Mouse (Mus musculus): ENCODE data around the gene Ahdc1. TPM values are rescaled to one million over a fixed set of nuclear protein-coding genes. Genes with fewer than 3 reads are reported as not detected.
A peak's percentile ranks its signal among the peaks of the same experiment; 100 is the strongest.

Ahdc1 gene
- total RNA-seq, 4 experiments from 2014 or later, result 99.1 to 116 (median 106) TPM

GRCm38 (mm10) chr4:133037798-133038197, 26.7 kb downstream of the Ahdc1 start:
- DNase-seq (ENCODE audit: low spot score in 2 of 2), result no peak

- no peak for DNase-seq (ENCODE audit: low spot score in 2 of 2)
Measured at GRCm38 (mm10) chr4:133038521-133039115, 27.6 kb downstream of the Ahdc1 start.

DNA sequence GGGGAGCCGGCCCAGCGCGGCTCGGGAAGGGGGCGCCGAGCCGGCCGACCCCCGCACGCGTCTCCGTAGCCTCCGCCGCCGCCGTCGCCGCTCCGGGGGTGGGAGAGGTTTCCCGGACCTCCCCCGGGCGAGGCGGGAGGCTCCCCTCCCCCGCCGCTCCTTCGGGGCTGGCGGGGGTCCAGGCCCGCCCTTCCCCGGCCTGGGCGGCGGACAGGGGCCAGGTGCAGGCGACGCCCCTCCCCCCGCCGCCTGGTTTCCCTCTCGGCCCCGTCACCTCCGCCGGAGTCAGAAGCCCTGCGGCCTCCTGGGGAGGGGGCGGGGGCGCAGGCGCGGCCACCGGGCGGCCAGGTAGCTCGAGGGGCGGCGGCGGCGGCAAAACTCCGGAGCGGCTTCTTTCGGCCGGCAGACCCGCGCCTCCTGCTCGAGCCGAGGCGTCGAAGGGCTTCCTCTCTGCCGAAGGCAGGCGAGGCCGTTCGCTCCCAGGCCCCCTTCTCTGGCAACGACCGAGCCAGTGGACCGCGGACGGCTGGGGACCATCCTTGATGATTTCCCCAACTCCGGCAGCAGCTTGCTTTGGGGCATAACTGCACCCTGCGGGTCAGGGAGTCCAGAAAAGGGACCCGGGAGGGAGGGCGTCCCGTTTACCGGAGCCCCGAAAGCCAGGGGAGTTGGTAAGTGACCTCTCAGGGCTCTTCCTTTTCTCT, 28.2 kb downstream of the Ahdc1 start:
- DNase-seq (ENCODE audit: low spot score in 2 of 2), result no peak

- no peak for DNase-seq (ENCODE audit: low spot score in 2 of 2)
Measured at GRCm38 (mm10) chr4:133039832-133040231, 28.8 kb downstream of the Ahdc1 start.

DNA sequence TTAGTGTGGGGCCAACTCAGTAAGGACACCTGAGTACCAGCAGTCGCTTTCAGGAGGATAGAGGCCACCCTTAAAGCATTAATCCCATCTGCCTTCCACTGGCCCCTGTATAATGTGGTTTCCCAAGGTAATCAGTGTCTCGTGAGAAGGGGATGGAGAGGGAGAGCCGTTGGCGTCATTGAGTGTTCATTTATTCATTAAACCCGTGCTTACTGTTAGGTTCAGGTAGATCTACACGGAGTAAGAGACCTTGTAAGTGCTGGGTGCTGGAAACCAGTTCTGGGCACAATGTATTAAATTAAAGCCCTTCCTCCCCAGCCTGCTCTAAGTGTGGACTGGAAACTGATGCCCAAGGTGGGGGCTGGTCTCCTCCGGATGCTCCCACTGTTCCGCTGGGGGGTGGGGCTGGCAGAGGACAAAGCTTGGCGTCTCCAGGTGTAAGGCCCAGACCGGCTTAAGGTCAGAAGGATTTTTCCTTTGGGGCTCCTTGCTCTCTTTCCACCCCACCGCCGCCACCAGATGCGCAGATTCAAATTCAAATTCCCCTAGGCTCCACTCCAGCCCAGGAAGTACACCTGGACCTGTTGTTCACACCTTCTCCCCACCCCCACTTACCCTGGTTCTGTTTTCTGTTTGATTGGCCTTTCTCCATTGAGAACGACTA, 29.3 kb downstream of the Ahdc1 start:
- no peak for DNase-seq (ENCODE audit: low spot score in 2 of 2)

- DNase-seq (ENCODE audit: low spot score in 2 of 2), result no peak
Measured at GRCm38 (mm10) chr4:133042244-133042643, 31.2 kb downstream of the Ahdc1 start.

DNA sequence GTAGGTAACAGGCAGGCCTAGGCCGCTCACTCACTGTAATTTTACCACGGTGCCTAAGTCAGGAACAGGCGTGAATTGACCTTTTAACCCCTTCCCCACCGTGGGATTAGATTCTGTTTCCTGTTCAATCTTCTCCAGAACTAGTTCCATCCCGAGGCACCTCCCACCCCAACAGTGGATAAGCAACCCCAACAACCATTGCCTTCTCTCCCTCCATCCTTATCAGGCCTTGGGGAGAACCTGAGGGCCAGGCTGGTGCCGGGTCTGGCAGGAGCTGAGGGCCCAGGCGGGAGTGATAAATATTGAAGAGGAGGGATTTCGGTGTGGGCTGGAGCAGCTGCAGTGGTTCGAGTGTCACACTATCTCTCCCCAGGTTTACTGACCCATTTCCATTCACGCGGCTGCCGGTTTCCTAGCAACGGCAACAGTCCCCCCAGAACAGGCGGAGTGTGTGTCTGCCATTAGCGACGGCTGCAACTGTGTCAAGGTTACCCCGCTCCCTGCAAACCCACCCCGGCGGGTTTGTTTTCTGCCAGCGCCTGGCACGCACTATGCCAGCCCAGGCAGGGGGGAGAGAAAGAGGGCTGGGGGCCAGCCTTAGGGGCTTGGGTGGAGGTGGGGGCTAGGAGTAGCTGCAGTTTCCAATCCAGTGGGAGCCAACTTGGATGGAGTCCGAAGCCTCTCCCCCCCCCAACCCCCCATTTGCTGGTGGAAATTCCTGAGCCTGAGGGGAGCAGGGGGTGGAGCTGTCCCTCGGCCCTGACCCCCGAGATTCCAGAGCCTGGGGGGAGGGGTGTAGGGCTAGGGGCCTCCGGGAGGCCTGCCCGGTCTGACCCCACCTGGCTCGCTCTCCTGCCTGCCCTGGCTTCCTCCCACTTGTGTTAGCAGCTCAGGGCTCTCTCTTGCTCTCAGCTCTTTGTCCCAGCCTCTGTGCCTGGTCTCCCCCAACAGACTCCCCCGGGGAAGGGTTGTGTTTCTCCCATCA, 31.9 kb downstream of the Ahdc1 start:
- DNase-seq (ENCODE audit: low spot score in 2 of 2), result peak in 1 of 2 experiments; percentile 67

- DNase-seq (ENCODE audit: low spot score in 2 of 2), result no peak
Measured at GRCm38 (mm10) chr4:133043798-133044646, 33.0 kb downstream of the Ahdc1 start.

- DNase-seq (ENCODE audit: low spot score in 2 of 2), result no peak
Measured at GRCm38 (mm10) chr4:133044647-133045094, 33.6 kb downstream of the Ahdc1 start.

DNA sequence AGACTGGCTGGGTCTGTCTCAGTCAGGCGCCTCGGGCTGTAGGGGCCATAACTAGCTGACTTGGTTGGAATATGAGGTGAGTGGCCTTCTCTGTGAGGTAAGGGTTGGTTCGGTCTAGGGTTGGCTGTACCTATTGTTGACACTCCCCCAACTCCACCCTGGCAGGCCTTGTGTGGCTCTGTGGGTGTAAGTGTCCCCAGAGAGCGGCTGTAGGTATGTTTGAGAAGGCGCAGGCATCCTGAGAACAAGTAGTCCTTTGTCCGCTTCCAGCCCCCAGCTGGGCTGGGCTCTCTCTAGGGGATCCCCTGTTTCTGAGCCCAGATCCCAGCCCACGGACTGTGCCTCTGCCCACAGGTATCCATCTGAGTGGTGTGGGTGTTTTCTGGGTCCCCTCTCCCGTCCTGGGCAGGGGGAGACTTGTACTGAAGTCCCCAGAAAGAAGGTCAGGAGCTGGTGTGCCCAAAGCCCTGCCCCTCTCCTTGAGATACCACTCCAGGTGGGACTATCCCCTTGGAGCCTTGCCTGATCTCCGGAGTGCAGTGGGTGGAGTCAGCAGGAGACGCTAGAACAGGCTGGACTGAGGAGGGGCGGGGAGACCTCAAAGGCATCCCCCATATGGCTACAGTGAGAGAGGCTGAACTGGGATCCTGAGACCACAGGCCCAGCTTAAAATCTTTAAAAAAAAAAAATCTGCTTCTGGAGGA, 34.9 kb downstream of the Ahdc1 start:
- DNase-seq (ENCODE audit: low spot score in 2 of 2), result no peak

GRCm38 (mm10) chr4:133046691-133047352, 35.8 kb downstream of the Ahdc1 start:
- DNase-seq (ENCODE audit: low spot score in 2 of 2), result no peak

DNA sequence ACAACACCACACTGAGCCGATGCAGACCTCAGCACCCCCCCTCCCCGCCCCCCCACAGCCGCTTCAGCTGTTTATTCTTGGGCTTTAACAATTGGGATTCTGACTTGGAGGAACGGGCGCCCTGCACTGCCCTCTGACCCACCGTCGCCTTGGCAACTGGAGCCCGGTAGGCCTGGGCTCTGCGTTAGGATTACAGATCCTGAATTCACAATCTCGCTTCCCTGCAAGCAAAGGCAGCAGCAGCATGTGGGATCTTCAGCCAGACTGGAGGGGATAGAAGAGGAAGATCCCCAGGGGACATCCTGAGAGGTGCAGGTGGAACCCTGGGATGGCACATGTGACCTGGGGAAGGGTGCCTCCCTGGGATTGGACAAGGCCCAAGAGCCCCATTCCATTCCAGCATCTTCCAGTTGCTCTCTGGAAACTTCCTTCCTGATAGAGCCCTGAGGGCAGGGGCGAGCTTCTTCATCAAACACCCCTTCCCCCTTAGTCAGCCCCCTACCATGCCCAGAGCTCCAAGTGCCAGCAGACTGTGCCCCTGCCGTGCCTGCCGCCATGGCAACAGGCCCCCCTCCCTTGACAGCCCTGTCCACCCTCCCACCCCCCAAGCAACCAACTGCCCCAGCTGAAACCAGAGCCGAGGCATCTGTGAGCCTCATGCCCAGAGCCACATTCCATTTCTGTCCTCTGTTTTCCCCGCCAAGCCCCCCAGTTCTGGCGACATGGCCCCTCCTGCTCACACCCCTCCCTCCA, 36.5 kb downstream of the Ahdc1 start:
- DNase-seq (ENCODE audit: low spot score in 2 of 2), result no peak

DNA sequence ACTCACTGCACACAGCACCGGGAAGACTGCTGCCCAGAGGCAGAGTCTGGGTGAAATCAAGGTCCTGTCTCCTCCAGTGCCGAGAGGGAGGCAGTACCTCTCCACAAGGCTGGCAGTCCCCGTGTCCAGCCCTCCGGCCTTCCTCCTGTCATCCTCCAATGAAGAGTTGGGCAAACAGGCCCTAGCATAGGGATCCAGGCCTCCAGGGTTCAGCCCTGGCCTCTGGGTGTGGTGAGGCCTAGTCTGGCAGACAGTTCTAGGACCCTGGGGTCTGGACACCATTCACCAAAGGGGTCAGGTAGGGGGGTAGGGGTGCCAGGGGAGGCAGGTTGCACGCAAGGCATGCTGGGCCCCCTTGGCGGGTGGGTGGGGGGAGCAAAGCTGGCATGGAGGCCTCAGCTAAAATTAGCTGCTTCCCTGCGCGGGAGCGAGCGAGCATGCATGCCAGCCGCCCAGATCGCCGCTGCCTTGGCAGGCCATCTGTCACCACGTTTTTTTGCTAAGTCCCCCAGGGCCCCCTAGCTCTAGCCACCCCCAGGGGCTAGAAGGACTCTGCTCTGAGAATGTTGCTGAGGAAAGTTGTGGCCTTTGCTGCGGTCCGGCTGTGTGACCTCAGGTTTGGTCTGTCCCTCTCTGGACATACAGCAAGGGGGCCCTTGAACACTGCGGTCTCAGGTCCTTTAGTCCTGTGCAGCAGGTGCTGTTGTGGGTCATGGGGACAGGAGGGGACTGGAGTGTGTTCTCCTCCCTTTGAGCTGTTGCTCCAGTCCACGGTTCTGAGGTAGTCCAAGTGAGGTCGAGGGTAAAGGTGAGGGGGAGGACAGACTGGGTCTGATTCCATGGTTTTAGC, 38.2 kb downstream of the Ahdc1 start:
- DNase-seq (ENCODE audit: low spot score in 2 of 2), result peak in 1 of 2 experiments; percentile 49

GRCm38 (mm10) chr4:133050196-133050836, 39.3 kb downstream of the Ahdc1 start:
- no peak for DNase-seq (ENCODE audit: low spot score in 2 of 2)

DNA sequence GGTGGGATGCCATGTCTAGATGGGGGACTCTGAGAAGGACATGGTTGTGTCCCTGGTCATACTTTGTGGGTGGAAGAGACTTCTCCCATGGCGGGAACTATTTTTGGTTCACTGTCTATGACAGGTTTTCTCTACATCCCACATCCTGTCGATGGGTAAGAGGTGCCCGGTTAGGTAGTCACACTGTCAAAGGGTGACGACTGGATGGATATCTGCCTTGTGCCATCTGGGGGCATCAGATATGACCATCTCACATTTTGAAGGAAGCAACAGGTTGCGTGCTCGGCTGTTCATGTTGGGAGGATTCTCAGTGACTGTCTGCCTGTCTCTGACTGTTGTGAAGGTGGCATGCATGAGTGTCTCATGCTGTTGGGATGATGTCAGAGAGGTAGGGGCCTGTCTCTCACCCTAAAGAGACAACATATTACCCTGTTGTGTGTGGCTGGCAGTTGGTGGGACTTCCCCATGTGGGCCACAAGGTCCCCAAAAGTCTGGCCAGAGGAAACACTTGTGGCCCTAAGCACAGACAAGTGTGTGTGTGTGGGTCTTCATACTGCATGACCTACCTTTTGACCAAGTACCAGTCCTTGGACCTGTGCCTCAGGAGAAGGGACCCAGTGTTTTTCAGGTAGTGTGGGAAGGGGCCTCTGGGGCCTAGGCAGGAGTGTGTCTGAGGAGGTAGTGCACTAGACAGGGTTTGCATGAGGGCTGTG, 39.9 kb downstream of the Ahdc1 start:
- DNase-seq (ENCODE audit: low spot score in 2 of 2), result no peak

DNA sequence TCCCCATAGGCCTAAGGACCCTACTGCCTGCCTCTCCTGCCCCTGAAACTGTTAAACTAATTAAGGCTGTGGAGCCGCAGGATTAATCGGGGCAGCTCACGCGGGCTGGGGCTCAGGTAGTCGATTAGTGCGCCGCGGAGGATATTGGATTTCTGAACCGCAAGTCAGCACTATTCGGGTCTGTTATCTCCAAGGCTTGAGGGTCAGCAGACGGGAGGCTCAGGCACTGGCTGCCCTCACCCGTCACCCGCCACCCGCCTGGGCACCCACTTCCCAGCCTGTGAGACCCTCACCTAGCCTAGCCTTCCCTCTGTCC, 40.4 kb downstream of the Ahdc1 start:
- no peak for DNase-seq (ENCODE audit: low spot score in 2 of 2)
